Mouse (Mus musculus) lung, postnatal 0 days (tissue): ENCODE measurements at regions not wholly inside any gene's neighbourhood (a gene's known extent, or its start where the extent isn't known, plus 50 kb on each side); places are given as distances from the start of the nearest gene placed in this dataset.

ENCODE experiments used
- CTCF ChIP-seq: IDR thresholded peaks from 2 replicates; pipeline ENCODE4 v1.5.1; 2016; ENCODE audit warnings: antibody characterized with exemption, mild to moderate bottlenecking
- EP300 ChIP-seq: IDR thresholded peaks from 2 replicates; pipeline ENCODE4 v1.6.1; 2016; ENCODE audit warnings: antibody characterized with exemption, mild to moderate bottlenecking, control low read depth

DNA sequence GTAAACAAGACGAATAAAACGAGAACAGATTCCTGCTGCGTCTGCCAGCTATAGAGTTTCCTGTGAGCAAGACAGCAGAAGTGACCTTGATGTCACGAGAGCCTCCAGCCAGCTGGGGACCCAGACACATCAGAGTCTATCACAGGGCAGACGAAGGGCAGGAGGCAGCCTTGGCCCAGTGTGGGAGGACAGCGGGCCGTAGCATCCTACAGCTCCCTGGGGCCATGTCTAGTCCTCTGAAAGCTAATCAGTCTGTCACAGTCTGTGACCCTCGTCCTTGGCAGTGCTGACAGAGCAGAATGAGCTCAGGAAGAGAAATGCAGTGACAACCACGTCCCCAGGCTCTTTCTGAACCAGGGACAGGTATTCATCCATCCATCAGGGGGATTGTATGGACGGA, 187.7 kb downstream of the Rpap3 start:
- TF ChIP-seq EP300 (no peak), CTCF (no peak)
